Mouse (Mus musculus) midbrain, embryonic 11.5 days (tissue): ENCODE data around the gene Atg9b. TPM values are rescaled to one million over a fixed set of nuclear protein-coding genes. Genes with fewer than 3 reads are reported as not detected.

ENCODE experiments used
- ATAC-seq: fragments of 200-750 bp; cut with Nextera tagmentation; 2 replicates; pipeline ENCODE4 v1.8.0; 2017; ENCODE audit warnings: moderate TSS enrichment, moderate library complexity; ENCODE audit not compliant: low FRiP score
- DNase-seq: peaks from one replicate; pipeline ENCODE4 v3.0.0; 2015; ENCODE audit warnings: low spot score; ENCODE audit errors: missing footprints
- H3K27ac ChIP-seq: fragments of 300-500 bp; sonication (generic); 2 replicates; pipeline ENCODE4 v1.5.1; 2014; ENCODE audit warnings: low read depth, low read length
- H3K27me3 ChIP-seq: fragments of 300-500 bp; sonication (generic); 2 replicates; pipeline ENCODE4 v1.6.1; 2014; ENCODE audit warnings: mild to moderate bottlenecking, low read length, moderate library complexity, mixed read lengths; ENCODE audit not compliant: control insufficient read depth, insufficient read depth
- H3K36me3 ChIP-seq: fragments of 300-500 bp; sonication (generic); 2 replicates; pipeline ENCODE4 v1.6.1; 2014; ENCODE audit warnings: mild to moderate bottlenecking, low read length, moderate library complexity, mixed read lengths; ENCODE audit not compliant: control insufficient read depth, insufficient read depth
- H3K4me1 ChIP-seq: fragments of 300-500 bp; sonication (generic); 2 replicates; pipeline ENCODE4 v1.6.1; 2014; ENCODE audit warnings: low read length; ENCODE audit not compliant: control insufficient read depth, insufficient read depth
- H3K4me2 ChIP-seq: fragments of 300-500 bp; sonication (generic); 2 replicates; pipeline ENCODE4 v1.6.1; 2014; ENCODE audit warnings: mild to moderate bottlenecking, moderate library complexity
- H3K4me3 ChIP-seq: fragments of 300-500 bp; sonication (generic); 2 replicates; pipeline ENCODE4 v1.5.1; 2014; ENCODE audit warnings: low read depth, low read length
- H3K9ac ChIP-seq: fragments of 300-500 bp; sonication (generic); 2 replicates; pipeline ENCODE4 v1.6.1; 2014; ENCODE audit warnings: low read length
- H3K9me3 ChIP-seq: fragments of 300-500 bp; sonication (generic); 2 replicates; pipeline ENCODE4 v1.6.1; 2016; ENCODE audit warnings: low read length; ENCODE audit not compliant: control insufficient read depth
- WGBS: fragments of 180-500 bp; shearing (Covaris S2); extraction: QIAGEN DNeasy Blood & Tissue Kit; methylation state at CpG from one replicate; pipeline ENCODE4 v1.1.7; 2014; 5-methylcytosine and 5-hydroxymethylcytosine counted together
- polyA plus RNA-seq: library from polyadenylated mRNA; unstranded; fragments of >200 nt; fragmentation: Nextera tagmentation; extraction: Ambion mirVana; gene quantifications from 2 replicates; pipeline ENCODE4 v1.2.1, GENCODE M21; 2014

The Atg9b gene
- polyA plus RNA-seq, 1 experiment from 2014 or later, result 0.66 TPM

DNA sequence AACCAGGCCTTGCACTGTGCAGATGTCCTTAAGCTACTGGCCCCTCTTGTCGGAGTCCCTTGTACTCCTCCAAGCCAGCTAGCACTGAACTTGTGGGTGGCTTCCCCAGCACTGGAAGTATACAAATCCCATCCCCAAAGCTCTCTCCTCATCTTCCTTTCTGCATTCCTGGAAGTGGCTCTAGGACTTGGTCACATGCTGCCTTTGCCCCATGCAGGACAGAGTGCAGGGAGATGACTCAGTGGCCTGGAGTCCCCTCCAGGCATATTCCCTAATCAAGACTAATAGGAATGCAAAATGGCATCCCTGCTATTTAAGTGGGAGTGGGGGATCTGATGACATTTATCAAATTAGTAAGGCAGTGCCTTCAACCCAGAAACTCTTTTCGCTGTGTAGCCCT lies 20.1 kb upstream of the Atg9b start:
- Histone ChIP-seq H3K36me3 (no peaks in the 10 kb centered on the region), H3K27me3 (no peaks in the 10 kb centered on the region), H3K9ac (no peak overlapping the region), H3K4me2 (no peak overlapping the region), H3K4me3 (no peak overlapping the region), H3K9me3 (no peaks in the 10 kb centered on the region), H3K4me1 (no peaks in the 10 kb centered on the region), H3K27ac (no peak overlapping the region)
- DNase-seq, result no peak
- 92% methylated on average over 2 of the region's 2 CpGs for WGBS
- no peak for ATAC-seq

DNA sequence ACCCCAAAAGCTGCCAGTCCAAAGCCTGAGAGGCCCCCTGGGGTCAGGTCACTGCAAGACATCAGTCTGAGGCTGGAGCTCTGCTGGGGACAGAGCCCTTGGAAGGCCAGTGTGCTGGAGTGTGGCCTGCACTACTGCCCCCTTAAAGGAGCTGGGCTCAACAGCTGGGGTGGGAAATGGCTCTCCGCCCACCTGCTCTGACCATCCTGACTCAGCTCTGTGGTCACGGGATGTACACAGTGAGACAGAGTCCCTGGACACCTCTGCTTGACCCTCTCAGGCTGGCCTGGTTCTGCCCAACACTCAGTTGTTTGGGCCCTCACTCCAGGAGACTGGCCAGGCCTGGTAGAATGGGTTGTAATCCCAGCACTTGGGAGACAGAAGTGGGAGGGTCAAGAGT lies 17.5 kb upstream of the Atg9b start:
- ATAC-seq, result no peak; the same call in 1 of the 2 replicates
- no peaks in the 10 kb centered on the region for H3K9me3 ChIP-seq

DNA sequence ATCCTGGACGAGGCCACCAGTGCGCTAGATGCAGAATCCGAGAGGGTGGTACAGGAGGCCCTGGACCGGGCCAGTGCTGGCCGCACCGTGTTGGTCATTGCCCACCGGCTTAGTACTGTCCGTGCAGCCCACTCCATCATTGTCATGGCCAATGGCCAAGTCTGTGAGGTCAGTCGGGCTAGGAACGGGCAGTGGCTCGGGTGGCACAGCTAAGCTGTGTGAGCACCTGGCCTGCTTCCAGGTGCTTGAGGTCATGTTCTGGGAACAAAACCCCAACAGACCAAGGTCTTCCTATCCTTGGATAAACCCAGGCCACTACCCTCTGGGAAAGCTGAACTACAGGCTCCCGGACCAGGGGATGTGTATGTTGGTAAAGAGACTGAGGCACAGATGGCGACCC lies 16.7 kb upstream of the Atg9b start:
- Histone ChIP-seq H3K27me3 (no peaks in the 10 kb centered on the region), H3K36me3 (peaks cover 2% of the 10 kb centered on the region; the same call in 1 of the 2 replicates), H3K4me3 (no peak overlapping the region), H3K27ac (no peak overlapping the region), H3K9ac (no peak overlapping the region), H3K4me2 (no peak overlapping the region), H3K4me1 (no peaks in the 10 kb centered on the region), H3K9me3 (no peaks in the 10 kb centered on the region)
- DNase-seq (no peak), ATAC-seq (no peak)
- 96% methylated on average over 13 of the region's 13 CpGs for WGBS

More for the DNA sequence above, 17.5 kb upstream of the Atg9b start:
- WGBS, result 75% methylated on average over 2 of the region's 2 CpGs
- Histone ChIP-seq H3K27me3 (no peaks in the 10 kb centered on the region), H3K4me3 (no peak overlapping the region), H3K9ac (no peak overlapping the region), H3K36me3 (peaks cover 2% of the 10 kb centered on the region; the same call in 1 of the 2 replicates), H3K27ac (no peak overlapping the region), H3K4me2 (no peak overlapping the region), H3K4me1 (no peaks in the 10 kb centered on the region)
- no peak for DNase-seq

DNA sequence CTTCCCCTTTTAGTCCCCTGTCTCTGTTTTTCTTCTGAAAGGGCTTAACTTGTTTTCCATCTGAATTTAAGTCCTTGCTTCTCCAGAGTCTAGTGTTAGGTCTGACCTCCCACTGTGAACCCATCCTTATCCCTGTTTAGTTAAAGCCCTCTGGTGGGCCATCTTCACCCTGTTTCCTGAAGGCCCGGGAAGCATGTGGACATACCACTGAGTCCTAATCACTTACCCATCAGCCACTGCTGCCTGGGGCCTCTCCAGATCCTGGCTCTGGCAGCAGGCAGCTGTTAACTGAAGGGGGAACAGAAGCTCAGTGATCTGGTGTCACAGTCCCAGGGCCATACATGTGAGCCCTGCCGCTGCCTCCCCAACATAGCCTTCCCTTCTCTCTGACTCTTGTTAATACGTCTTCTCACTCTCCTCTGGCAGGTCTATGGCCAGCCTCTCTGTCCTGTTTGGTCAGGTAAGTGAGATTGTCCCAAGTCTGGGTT lies 13.5 kb upstream of the Atg9b start:
- Histone ChIP-seq H3K4me2 (no peak overlapping the region), H3K9me3 (no peaks in the 10 kb centered on the region), H3K4me1 (no peaks in the 10 kb centered on the region), H3K4me3 (no peak overlapping the region), H3K9ac (no peak overlapping the region), H3K27me3 (no peaks in the 10 kb centered on the region), H3K27ac (no peak overlapping the region), H3K36me3 (peaks cover 4% of the 10 kb centered on the region; the same call in 1 of the 2 replicates)
- DNase-seq (no peak), ATAC-seq (no peak)
- 72% methylated on average over 3 of the region's 3 CpGs for WGBS

DNA sequence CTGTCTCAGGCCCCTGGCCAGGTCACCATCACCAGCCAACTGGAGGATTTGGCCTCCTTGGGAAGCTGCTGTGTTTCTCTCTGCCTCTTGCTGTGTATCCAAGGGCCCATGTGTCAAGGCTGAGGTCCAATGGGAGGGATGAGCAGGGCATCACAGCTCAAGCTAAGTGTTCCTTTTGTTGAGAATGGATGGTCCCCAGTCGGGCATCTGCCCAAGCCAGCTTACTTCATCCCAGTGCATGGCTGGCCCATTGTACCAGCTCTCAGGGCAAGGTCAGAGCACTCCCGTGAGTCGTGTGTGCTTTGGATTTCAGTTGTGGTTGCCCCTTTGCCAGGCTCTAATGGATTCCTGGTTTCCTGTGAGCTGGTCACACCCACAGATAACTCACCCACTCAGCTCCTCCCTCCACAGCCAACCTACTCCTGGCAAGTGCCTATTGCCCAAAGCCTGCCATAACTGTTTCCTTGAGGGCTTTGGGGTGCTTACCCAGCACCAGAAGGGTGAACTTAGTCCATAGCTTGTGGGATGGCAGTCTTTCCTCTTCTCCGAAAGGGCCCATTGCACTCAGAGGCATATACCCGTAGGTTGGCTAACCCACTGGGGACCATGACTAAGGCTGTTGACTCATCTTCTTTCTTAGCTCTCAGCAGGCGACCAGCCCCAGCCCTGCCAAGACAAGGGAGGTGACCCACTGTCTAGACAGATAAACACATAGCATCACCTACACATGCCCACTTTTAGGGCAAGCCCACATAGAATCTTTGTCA lies 12.8 kb upstream of the Atg9b start:
- Histone ChIP-seq H3K27me3 (no peaks in the 10 kb centered on the region), H3K4me1 (no peaks in the 10 kb centered on the region), H3K36me3 (peaks cover 4% of the 10 kb centered on the region; the same call in 1 of the 2 replicates), H3K4me2 (no peak overlapping the region), H3K9me3 (no peaks in the 10 kb centered on the region), H3K9ac (no peak overlapping the region), H3K4me3 (no peak overlapping the region), H3K27ac (no peak overlapping the region)
- ATAC-seq (no peak), DNase-seq (no peak)
- WGBS, result 81% methylated on average over 6 of the region's 6 CpGs

DNA sequence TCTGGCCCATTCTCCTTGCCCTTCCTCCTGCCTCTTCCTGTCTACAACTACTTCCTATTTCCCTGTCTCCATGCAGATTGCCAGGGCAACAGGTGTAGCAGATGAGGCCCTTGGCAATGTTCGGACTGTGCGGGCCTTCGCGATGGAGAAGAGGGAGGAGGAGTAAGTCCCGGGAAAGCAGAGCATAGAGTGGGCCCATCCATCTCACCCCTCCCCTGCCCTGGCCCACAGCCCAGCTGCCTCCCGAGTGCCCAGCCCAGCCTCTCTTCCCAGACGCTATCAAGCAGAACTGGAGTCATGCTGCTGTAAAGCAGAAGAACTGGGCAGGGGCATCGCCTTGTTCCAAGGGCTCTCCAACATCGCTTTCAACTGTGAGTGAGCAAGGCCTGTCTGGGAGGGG lies 10.0 kb upstream of the Atg9b start:
- Histone ChIP-seq H3K4me3 (no peak overlapping the region), H3K9me3 (no peaks in the 10 kb centered on the region), H3K9ac (no peak overlapping the region), H3K27ac (no peak overlapping the region), H3K27me3 (no peaks in the 10 kb centered on the region), H3K36me3 (peaks cover 4% of the 10 kb centered on the region; the same call in 1 of the 2 replicates), H3K4me1 (no peaks in the 10 kb centered on the region), H3K4me2 (no peak overlapping the region)
- no peak for DNase-seq
- ATAC-seq, result no peak
- WGBS, result 89% methylated on average over 9 of the region's 9 CpGs

DNA sequence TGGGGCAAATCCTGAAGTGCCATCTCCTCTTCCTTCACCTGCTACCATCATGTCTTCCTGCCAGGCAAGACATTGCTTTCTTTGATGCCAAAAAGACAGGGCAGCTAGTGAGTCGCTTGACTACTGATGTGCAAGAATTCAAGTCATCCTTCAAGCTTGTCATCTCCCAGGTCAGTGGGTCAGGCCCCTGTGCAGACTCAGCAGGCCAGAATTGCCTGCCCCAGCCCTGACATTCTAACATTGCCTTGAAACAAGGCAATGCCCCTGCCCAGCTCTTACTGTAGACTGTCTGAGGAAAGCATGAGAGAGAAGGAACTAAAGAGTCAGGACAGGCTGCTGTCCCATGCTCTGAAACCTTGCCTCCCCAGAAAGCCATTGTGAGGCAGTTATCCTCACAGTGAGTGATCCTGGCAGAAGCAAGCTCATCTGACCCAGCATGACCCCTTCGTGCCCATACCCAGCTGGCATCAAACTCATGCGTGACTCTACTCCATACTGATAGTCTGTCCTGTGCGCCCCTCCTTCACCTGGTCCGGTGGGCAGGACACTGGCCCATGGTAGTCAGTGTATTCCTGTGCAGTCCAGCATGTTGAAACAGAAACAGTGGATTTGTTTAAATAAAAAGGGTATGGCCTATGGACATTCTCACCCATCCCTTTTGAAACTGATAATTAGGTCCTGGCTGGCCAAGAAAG lies 9.1 kb upstream of the Atg9b start:
- H3K4me3 ChIP-seq, result no peak overlapping the region
- H3K36me3 ChIP-seq, result peaks cover 4% of the 10 kb centered on the region; the same call in 1 of the 2 replicates
- 93% methylated on average over 5 of the region's 5 CpGs for WGBS
- ATAC-seq (no peak), DNase-seq (no peak)
- H3K4me2 ChIP-seq, result no peak overlapping the region
- no peak overlapping the region for H3K27ac ChIP-seq
- no peaks in the 10 kb centered on the region for H3K27me3 ChIP-seq
- H3K9ac ChIP-seq, result no peak overlapping the region
- H3K4me1 ChIP-seq, result no peaks in the 10 kb centered on the region
- no peaks in the 10 kb centered on the region for H3K9me3 ChIP-seq

DNA sequence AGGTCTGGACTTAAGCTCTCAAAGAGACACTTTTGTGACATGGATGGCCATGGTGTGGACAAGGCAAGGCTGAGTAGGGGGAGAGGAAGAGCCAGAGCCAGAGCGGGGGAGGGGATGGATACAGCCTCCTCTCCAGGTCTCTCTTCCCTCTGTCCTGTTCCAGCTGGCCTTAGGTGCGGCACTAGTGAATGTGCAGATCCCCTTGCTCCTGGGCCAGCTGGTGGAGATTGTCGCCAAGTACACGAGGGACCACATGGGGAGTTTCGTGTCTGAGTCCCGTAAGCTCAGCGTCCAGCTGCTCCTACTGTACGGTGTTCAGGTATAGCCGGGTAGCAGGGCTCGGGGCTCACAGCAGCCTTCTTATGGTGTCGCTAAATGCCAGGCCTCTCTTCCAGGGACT lies 8.4 kb upstream of the Atg9b start:
- Histone ChIP-seq H3K36me3 (0 out of 2 replicates have a peak, but pooled peaks cover 2% of the 10 kb centered on the region), H3K27me3 (no peaks in the 10 kb centered on the region), H3K4me1 (no peaks in the 10 kb centered on the region), H3K27ac (no peak overlapping the region), H3K4me2 (no peak overlapping the region), H3K4me3 (no peak overlapping the region), H3K9ac (no peak overlapping the region), H3K9me3 (no peaks in the 10 kb centered on the region)
- ATAC-seq (no peak), DNase-seq (no peak)
- WGBS, result 88% methylated on average over 11 of the region's 11 CpGs

DNA sequence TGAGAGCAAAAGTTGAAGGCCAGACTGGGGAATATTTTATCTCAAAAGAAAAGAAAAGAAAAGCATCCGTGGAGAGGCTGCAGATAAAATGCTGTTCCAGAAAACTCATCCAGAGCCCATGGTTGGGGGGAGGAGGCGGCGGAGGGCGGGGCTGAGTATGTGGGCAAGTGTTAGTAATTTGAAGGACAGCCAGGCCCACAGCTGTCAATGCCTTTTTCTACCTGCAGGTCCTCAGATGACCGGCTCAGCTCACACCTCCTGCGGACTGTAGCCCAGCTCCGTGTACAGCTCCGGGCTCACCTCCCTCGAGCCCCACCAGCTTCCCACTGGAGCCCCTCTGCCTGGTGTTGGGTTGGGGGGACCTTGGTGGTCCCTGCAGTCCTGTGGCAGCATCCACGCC lies 7.7 kb upstream of the Atg9b start:
- Histone ChIP-seq H3K27ac (no peak overlapping the region), H3K9ac (no peak overlapping the region), H3K9me3 (no peaks in the 10 kb centered on the region), H3K4me1 (peaks cover 2% of the 10 kb centered on the region; the same call in 1 of the 2 replicates), H3K4me3 (no peak overlapping the region), H3K36me3 (0 out of 2 replicates have a peak, but pooled peaks cover 2% of the 10 kb centered on the region), H3K27me3 (no peaks in the 10 kb centered on the region), H3K4me2 (no peak overlapping the region)
- no peak for ATAC-seq
- WGBS, result 87% methylated on average over 10 of the region's 10 CpGs
- DNase-seq, result no peak
